Mouse (Mus musculus) liver, embryonic 11.5 days (tissue): Measurements from ENCODE around the gene Mzf1. TPM values are rescaled to one million over a fixed set of nuclear protein-coding genes. Genes with fewer than 3 reads are reported as not detected.
"Not testable (repeated sequence)": the region's sequence is repeated elsewhere in the genome, so short reads cannot be mapped to it uniquely, and the experiment has no call there.

ENCODE experiments used
- ATAC-seq: fragments of 200-750 bp; cut with Nextera tagmentation; replicated peaks from 2 replicates; pipeline ENCODE4 v1.8.0; 2017; ENCODE audit warnings: moderate number of reproducible peaks, mild to moderate bottlenecking, moderate TSS enrichment, moderate library complexity; ENCODE audit not compliant: low FRiP score
- DNase-seq: peaks from one replicate; pipeline ENCODE4 v3.0.0-alpha.2; 2017; ENCODE audit warnings: low spot score
- H3K27ac ChIP-seq: fragments of 300-500 bp; sonication (generic); 2 replicates; pipeline ENCODE4 v1.5.1; 2014; ENCODE audit warnings: mild to moderate bottlenecking, low read depth, low read length, control low read depth
- H3K27me3 ChIP-seq: fragments of 300-500 bp; sonication (generic); replicated peaks from 2 replicates; pipeline ENCODE4 v1.6.1; 2014; ENCODE audit warnings: low read length, mixed read lengths; ENCODE audit not compliant: control insufficient read depth, insufficient read depth
- H3K36me3 ChIP-seq: fragments of 300-500 bp; sonication (generic); 2 replicates; pipeline ENCODE4 v1.6.1; 2014; ENCODE audit warnings: mild to moderate bottlenecking, low read length, moderate library complexity, mixed read lengths; ENCODE audit not compliant: control insufficient read depth, insufficient read depth
- H3K4me1 ChIP-seq: fragments of 300-500 bp; sonication (generic); replicated peaks from 2 replicates; pipeline ENCODE4 v1.6.1; 2014; ENCODE audit warnings: low read length, mixed read lengths; ENCODE audit not compliant: control insufficient read depth, insufficient read depth
- H3K4me2 ChIP-seq: fragments of 300-500 bp; sonication (generic); 2 replicates; pipeline ENCODE4 v1.6.1; 2014; ENCODE audit warnings: mild to moderate bottlenecking, control low read depth, moderate library complexity
- H3K4me3 ChIP-seq: fragments of 300-500 bp; sonication (generic); 2 replicates; pipeline ENCODE4 v1.5.1; 2014; ENCODE audit warnings: low read depth, low read length, control low read depth
- H3K9ac ChIP-seq: fragments of 300-500 bp; sonication (generic); 2 replicates; pipeline ENCODE4 v1.6.1; 2014; ENCODE audit warnings: low read depth, low read length, control low read depth
- H3K9me3 ChIP-seq: fragments of 300-500 bp; sonication (generic); 2 replicates; pipeline ENCODE4 v1.6.1; 2016; ENCODE audit warnings: low read length, inconsistent platforms, mixed read lengths; ENCODE audit not compliant: control insufficient read depth
- WGBS: fragments of 180-500 bp; shearing (Covaris S2); extraction: QIAGEN DNeasy Blood & Tissue Kit; methylation state at CpG from one replicate; pipeline ENCODE4 v1.1.7; 2014; 5-methylcytosine and 5-hydroxymethylcytosine counted together
- polyA plus RNA-seq: library from polyadenylated mRNA; unstranded; fragments of >200 nt; fragmentation: Nextera tagmentation; extraction: Ambion mirVana; gene quantifications from 2 replicates; pipeline ENCODE4 v1.2.1, GENCODE M21; 2014

Gene Mzf1
- polyA plus RNA-seq: 1.6 and 1.9 TPM in 2 replicates

- Histone ChIP-seq H3K4me3 (peak within 1 kb of the TSS; percentile 70), H3K36me3 (0 out of 2 replicates have a peak, but pooled peaks cover 2% of the 10 kb centered on the region), H3K9me3 (no peaks in the 10 kb centered on the region), H3K27me3 (no peaks in the 10 kb centered on the region), H3K27ac (peak within 1 kb of the TSS; percentile 64; the same call in 1 of the 2 replicates), H3K9ac (peak within 1 kb of the TSS; percentile 75), H3K4me1 (0 out of 2 replicates have a peak, but pooled peaks cover 3% of the 10 kb centered on the region), H3K4me2 (peak within 1 kb of the TSS; percentile 79)
- ATAC-seq: peak; percentile 90
- peak; percentile 92 for DNase-seq
- under 1% methylated on average over 41 of the region's 41 CpGs for WGBS
These were observed at the start of gene Mzf1 for GRCm38 (mm10) chr7:13054287-13055010. Gene Mzf1 (minus strand): TSS chr7:13054764.

- no peak within 1 kb of the TSS for H3K4me3 ChIP-seq
- H3K4me1 ChIP-seq: no peaks in the 10 kb centered on the region
- no peak within 1 kb of the TSS for H3K9ac ChIP-seq
- H3K27me3 ChIP-seq: no peaks in the 10 kb centered on the region
- H3K4me2 ChIP-seq: no peak within 1 kb of the TSS
- H3K36me3 ChIP-seq: no peaks in the 10 kb centered on the region
- no peak for ATAC-seq
- 53% methylated on average over 3 of the region's 3 CpGs for WGBS
- DNase-seq: no peak
- H3K9me3 ChIP-seq: no peaks in the 10 kb centered on the region
- no peak within 1 kb of the TSS for H3K27ac ChIP-seq
These were observed 40.5 kb upstream of the Mzf1 start, which contains the start of gene Vmn1r85 for GRCm38 (mm10) chr7:13095073-13095472. Gene Vmn1r85 (minus strand): TSS chr7:13095173.

- Histone ChIP-seq H3K27ac (no peak overlapping the region), H3K4me3 (no peak overlapping the region), H3K9ac (no peak overlapping the region), H3K36me3 (no peaks in the 10 kb centered on the region), H3K9me3 (no peaks in the 10 kb centered on the region), H3K27me3 (no peaks in the 10 kb centered on the region), H3K4me1 (no peaks in the 10 kb centered on the region), H3K4me2 (no peak overlapping the region)
- 45% methylated on average over 5 of the region's 5 CpGs for WGBS
- DNase-seq: no peak
- no peak for ATAC-seq
These were observed 17.7 kb upstream of the Mzf1 start for GRCm38 (mm10) chr7:13072293-13072692.

GRCm38 (mm10) chr7:13063399-13063798 is 8.8 kb upstream of the Mzf1 start:
- not testable (repeated sequence) for ATAC-seq, H3K9me3 ChIP-seq, H3K9ac ChIP-seq, H3K36me3 ChIP-seq, H3K4me1 ChIP-seq, H3K27me3 ChIP-seq, H3K27ac ChIP-seq, H3K4me3 ChIP-seq, DNase-seq, H3K4me2 ChIP-seq
- WGBS: 63% methylated on average over 2 of the region's 2 CpGs

GRCm38 (mm10) chr7:13059536-13059935 is 5.0 kb upstream of the Mzf1 start:
- H3K27me3 ChIP-seq: no peaks in the 10 kb centered on the region
- H3K36me3 ChIP-seq: no peaks in the 10 kb centered on the region
- peaks cover under 1% of the 10 kb centered on the region; the same call in 1 of the 2 replicates for H3K9me3 ChIP-seq
- H3K9ac ChIP-seq: no peak overlapping the region
- ATAC-seq (no peak), DNase-seq (no peak)
- 87% methylated on average over 9 of the region's 9 CpGs for WGBS
- no peak overlapping the region for H3K4me3 ChIP-seq
- H3K27ac ChIP-seq: no peak overlapping the region
- no peak overlapping the region for H3K4me2 ChIP-seq
- H3K4me1 ChIP-seq: 0 out of 2 replicates have a peak, but pooled peaks cover 3% of the 10 kb centered on the region

- 64% methylated on average over 8 of the region's 8 CpGs for WGBS
- ATAC-seq: no peak
- no peak overlapping the region for H3K4me3 ChIP-seq
These were observed 2.5 kb upstream of the Mzf1 start for GRCm38 (mm10) chr7:13056913-13057700.

GRCm38 (mm10) chr7:13053961-13054286 is 640 bp downstream of the Mzf1 start:
- DNase-seq (no peak), ATAC-seq (no peak)
- peak overlapping the region; percentile 75 for H3K9ac ChIP-seq
- H3K27me3 ChIP-seq: no peaks in the 10 kb centered on the region
- H3K9me3 ChIP-seq: no peaks in the 10 kb centered on the region
- 0 out of 2 replicates have a peak, but pooled peaks cover 2% of the 10 kb centered on the region for H3K36me3 ChIP-seq
- 5% methylated on average over 15 of the region's 15 CpGs for WGBS
- H3K4me2 ChIP-seq: peak overlapping the region; percentile 79
- H3K27ac ChIP-seq: peak overlapping the region; percentile 35; the same call in 1 of the 2 replicates
- 0 out of 2 replicates have a peak, but pooled peaks cover 3% of the 10 kb centered on the region for H3K4me1 ChIP-seq
- peak overlapping the region; percentile 70 for H3K4me3 ChIP-seq

More at GRCm38 (mm10) chr7:13056913-13057700, 2.5 kb upstream of the Mzf1 start:
- Histone ChIP-seq H3K27ac (no peak overlapping the region), H3K9ac (no peak overlapping the region), H3K27me3 (no peaks in the 10 kb centered on the region), H3K36me3 (0 out of 2 replicates have a peak, but pooled peaks cover 2% of the 10 kb centered on the region), H3K4me2 (no peak overlapping the region), H3K9me3 (no peaks in the 10 kb centered on the region), H3K4me1 (0 out of 2 replicates have a peak, but pooled peaks cover 3% of the 10 kb centered on the region)
- DNase-seq: no peak

GRCm38 (mm10) chr7:13053501-13053900 is 1.1 kb downstream of the Mzf1 start:
- Histone ChIP-seq H3K4me1 (0 out of 2 replicates have a peak, but pooled peaks cover 3% of the 10 kb centered on the region), H3K9ac (peak overlapping the region; percentile 75), H3K36me3 (0 out of 2 replicates have a peak, but pooled peaks cover 2% of the 10 kb centered on the region), H3K27ac (no peak overlapping the region), H3K27me3 (no peaks in the 10 kb centered on the region), H3K4me3 (peak overlapping the region; percentile 70; the same call in 1 of the 2 replicates), H3K9me3 (no peaks in the 10 kb centered on the region), H3K4me2 (peak overlapping the region; percentile 79)
- ATAC-seq (no peak), DNase-seq (no peak)
- WGBS: 84% methylated on average over 2 of the region's 2 CpGs
